Mouse (Mus musculus): ENCODE measurements at regions not wholly inside any gene's neighbourhood (a gene's known extent, or its start where the extent isn't known, plus 50 kb on each side); places are given as distances from the start of the nearest gene placed in this dataset.

DNA sequence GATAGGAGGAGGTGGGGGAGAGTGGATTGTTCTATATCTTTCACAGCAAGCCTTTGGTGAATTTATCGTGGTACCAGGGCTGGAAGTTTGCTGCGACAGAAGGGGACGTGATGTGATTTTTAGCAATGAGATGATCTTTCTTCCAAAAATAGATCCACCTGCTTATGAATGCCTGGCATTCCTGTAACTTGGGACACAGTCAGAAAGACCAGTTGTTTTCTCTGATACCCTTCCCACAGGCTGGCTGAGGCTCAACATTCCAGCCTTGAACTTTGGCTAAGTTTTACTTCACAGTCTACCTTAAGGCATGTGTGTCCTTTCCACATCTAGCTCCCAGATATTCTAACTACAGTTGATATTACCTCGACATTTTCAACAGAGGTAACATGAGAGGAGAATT, 1434.1 kb downstream of the Slc22a22 start:
- no peak for DNase-seq (ENCODE audit: low spot score in 2 of 2)

DNA sequence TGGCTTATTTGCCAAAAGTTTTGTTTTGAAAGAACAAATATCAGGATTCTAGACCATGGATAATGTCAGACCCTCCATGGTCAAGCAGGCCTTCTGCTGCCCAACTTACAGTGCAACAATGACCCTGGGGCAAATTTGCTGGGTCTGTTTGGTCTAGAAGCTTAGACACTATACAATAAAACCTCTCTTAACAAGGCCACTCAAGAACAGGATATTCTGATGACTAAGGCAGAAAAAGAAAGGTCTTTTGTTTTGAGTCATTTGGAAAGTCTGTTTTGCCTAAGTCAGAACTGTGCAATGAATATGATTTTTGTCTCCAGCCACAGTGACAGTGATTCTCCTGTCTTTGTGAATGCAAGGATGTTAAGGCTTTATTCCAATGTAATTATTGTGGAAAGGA, 1435.0 kb downstream of the Slc22a22 start:
- no peak for DNase-seq (ENCODE audit: low spot score in 2 of 2)

DNA sequence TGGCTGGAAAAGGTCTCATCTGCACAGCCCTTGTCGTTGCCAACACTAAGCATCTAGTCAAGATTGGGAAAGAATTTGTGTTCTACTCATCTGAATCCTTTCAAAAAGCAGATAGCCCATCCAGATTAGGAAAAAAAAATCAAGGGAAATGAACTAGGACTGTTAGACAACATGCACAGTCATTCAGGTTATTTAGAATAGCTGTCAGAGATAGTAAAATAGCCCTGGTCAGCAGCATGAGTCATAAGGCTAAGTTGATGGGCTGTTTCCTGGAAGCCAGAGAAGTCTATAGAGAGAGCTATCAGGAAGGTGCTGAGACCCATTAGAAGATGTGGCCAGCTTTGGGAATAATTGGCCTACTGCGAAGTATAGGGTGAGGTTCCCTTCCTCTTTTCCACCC, 1447.4 kb downstream of the Slc22a22 start:
- no peak for DNase-seq (ENCODE audit: low spot score in 2 of 2)

DNA sequence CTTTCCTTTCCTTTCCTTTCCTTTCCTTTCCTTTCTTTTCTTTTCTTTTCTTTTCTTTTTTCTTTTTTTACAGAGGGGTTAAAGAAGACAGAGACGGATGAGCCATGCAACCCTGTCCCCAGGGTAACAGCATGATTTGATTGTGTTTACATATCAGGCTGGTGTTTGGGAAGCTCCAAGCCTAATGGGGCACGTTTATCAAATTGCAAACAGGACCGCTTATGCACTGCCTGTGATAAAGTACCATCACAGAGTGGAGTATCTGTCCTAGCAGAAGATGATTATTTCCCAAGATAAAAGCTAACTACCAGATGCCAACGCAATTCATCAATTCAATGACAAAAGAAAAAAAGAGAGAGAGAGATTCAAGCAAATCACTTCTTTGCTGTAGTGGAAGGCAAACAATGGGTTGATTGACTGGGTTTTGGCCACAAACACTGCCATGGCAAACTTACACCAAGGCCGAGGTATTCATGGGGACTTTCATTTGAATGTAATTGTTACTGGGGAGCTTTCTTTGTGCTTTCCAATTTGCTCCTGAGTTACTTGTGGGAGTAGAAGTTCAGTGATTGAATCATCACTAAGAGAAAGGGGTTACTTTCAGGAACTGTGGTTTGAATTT, 1450.1 kb downstream of the Slc22a22 start:
- DNase-seq (ENCODE audit: low spot score in 2 of 2) = no peak

DNA sequence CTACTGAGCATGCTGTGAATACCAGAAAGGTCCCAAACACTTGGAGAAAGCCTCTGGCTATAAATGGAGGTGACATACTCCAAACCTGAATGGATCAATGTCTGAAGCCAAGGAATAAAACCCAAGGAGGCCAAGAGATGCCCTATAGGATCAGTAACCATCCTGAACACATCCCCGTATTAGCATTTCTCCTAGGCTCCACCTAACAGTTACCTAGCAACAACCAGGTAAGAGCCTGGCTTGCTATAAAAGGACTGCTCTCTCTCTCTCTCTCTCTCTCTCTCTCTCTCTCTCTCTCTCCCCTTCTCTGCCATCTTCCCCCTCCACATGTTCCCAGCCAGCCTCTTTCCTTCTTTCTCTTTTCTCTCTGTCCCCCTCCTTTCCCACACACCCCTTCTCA, 1452.7 kb downstream of the Slc22a22 start:
- no peak for DNase-seq (ENCODE audit: low spot score in 2 of 2)

DNA sequence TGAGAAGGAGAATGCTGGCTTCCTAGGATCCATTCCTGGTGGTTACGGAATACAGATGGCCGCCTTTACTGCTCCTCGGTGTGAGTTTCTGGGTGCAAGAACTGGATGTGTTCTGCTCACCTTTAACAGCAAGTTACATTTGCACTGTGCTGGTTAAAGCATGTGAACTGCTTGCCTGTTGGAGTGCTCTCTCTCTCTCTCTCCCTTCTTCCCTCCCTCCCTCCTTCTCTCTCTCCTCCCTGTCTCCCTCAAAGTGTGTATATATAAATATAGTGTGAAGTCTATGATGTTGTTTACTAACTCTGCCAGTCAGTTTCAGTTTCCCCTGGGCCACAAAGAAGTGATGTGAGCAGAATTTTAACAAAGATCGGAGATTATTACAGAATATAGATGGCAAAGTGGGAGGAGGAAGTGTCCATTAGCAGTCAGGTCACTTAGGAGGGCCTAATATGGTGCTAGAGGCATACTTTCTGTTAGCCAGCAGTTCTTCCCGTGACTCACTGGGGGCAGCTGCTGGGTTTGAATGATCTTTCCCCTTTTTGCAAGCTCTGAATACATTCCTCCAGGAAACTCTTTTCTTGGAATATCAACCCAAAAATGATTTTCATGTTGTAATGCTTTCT, 1453.5 kb downstream of the Slc22a22 start:
- no peak for DNase-seq (ENCODE audit: low spot score in 2 of 2)

DNA sequence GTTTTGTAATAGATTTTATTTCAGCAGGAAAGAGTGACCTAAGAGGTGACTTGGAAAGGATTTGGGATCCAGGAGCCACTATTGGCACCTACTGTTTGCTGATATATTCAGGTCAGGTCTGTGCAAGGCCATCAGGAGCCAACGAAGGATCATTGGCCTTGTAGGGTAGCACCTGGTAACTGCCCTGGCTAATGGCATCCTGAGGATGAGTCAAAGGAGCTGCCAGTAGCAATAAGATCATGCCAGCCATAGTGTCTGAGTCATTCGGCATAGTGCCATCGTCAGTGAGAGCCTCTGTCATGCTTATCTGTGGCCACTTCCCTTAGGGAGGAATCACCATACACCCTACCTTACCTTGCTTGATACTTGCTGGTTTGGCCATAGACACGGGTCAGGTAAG, 1455.1 kb downstream of the Slc22a22 start:
- no peak for DNase-seq (ENCODE audit: low spot score in 2 of 2)

DNA sequence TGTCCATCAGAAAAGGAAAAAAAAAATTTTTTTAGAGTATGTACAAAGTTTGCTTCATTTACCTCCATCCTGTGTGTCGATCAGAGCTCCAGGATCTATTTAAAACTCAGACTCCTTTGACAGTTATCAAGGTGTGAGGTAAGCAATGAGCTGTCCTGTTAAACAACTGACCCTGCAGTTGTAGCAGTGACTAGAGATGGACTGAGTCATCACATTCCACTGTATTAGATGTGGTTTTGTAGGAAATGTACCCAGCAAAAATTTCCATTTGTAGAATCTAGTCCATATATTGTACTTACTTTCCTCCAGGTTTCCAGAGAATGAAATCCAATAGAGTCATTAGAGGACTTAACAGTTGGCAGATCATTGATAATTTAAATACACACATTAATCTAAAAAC, 1459.3 kb downstream of the Slc22a22 start:
- no peak for DNase-seq (ENCODE audit: low spot score in 2 of 2)

DNA sequence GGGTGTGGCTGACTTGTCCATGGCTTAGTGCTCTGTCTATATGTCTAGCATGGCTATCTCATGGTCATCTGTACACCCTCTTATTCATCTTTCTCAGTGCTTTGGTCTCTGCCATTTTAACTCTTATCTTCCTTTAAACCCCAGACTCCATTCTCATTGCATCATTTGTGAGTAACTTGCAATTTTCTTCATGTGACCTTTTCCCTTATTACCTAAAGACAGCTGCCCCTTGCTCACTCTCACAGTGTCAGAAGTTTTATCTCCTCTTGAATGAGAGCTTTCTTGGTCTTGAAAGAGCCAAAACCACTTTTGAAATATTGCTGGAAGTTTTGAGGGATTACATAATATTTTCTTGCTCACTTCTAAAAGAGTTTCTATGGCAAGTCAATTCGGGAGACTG, 1459.9 kb downstream of the Slc22a22 start:
- no peak for DNase-seq (ENCODE audit: low spot score in 2 of 2)

DNA sequence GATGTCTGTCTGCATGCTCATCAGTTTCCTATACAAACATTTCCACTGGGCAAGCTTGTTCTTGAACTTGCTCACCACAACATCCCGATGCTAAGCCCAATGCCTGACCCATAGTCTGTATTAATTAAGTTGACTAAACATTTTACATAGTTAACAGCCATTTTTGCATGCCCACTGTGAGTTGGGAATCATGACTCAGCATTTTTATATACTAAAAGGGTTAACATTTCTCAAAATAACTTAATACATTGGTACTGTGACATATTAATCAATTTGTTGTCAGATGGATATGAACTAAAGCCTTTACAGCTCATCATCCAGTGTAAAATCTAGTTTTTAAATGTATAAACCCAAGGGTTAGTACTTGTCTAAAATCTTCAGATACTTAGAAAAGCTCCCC, 1461.4 kb downstream of the Slc22a22 start:
- DNase-seq (ENCODE audit: low spot score in 2 of 2) = no peak

DNA sequence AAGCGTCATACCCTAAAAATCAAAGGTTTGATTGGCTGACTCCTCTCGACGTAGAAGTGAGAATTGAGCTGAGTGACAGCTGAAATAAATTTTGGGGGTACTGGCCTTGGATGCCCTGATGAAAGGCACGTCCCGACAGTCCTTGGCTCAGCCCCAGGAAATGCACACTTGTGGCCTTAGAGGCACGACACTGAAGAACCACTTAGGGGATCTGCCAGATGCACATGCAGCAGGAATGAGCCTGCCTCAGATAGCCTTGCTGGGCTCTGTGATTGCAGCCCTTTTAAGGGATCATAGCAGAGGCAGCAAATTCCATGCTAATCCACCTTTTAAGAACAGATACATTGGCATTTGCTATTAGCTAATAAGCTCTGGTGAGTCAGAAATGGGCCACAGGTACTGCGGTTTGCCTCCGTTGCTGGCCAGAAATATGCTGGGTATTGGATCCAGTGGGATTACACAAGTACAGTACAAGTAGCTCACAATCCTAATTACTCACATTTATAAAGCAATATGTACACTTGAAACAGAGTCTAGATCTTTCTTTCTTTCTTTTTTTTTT, 1463.3 kb downstream of the Slc22a22 start:
- no peak for DNase-seq (ENCODE audit: low spot score in 2 of 2)

DNA sequence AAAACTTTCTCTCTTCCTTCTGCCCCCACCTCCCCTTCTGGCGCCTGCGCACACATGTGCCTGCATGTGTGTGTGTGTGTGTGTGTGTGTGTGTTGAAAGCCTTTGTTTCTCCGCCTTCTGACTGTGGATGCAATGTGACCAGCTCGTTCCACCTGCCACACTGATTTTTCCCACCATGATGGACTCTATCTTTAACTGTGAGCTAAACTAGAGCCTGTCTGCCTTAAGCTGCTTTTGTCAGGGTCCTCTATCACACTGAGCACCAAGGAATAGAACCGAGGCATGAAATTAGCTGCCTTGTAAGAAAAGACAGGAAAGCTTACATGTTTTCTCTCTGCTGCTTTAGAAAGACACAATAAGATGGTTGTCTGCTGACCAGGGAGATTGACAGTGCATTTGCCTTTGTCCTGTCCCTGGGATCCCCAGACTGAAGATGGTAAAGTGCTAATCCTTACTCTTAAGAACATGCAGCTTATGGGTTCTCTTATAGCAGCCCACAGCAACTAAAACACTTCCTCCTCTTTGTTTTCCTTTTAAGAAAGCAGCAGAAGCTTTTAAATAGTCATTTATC, 1468.7 kb downstream of the Slc22a22 start:
- no peak for DNase-seq (ENCODE audit: low spot score in 2 of 2)

DNA sequence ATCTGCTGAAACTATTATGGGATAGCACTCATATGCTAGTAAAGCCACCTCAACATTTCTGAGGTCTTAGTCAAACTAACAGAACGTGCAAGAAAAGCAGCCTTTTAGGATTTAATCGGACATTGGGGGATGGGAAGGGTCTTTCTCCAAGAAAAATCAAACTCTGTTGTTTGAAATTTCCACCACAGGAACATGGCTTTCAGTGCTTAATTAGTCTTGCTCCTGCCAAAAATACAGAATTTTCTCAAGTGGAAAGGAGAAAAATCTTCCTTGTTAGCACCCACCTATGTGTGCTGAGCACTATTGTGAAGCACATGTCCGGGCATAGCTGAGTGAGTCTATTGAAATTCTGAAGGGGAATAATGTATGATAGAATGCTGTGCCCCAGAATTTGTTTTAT, 1470.0 kb downstream of the Slc22a22 start:
- DNase-seq (ENCODE audit: low spot score in 2 of 2) = no peak

DNA sequence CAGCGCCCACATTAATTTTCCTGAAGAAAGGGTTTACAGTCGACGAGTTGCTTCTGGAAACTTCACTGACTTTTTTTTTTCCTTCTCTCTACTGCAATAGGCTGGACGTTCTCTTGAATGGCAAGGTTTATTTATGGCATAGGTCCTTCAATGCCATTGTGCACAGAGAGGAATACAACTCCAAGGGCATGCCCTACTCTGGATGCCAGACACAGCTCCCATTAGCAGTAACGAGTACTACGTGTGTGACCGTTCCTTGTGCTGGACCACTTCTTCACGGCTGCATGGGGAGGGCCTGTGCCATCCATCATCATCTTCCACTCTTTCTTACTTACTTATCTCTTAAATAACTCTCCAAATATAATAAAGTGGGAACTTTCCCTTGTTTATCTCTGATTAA, 1472.1 kb downstream of the Slc22a22 start:
- no peak for DNase-seq (ENCODE audit: low spot score in 2 of 2)

DNA sequence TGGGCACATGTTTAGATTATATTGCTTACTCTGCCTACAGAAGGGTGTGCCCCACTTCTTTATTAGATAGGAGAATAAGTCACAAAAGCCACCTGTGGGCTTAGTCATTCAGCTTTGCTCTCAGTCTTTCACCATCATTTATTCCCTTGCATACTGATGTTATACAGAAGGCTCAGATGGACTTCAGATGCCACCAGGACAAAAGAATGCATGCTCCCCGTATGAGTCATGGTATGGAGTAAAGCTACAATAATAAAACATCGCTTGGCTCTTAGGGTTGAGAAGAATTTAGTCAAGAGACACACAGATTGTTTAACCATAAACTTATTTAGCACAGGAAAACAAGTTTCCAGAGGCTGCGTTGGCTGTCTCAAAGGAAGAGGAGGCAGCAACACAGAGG, 1473.5 kb downstream of the Slc22a22 start:
- DNase-seq (ENCODE audit: low spot score in 2 of 2) = no peak

DNA sequence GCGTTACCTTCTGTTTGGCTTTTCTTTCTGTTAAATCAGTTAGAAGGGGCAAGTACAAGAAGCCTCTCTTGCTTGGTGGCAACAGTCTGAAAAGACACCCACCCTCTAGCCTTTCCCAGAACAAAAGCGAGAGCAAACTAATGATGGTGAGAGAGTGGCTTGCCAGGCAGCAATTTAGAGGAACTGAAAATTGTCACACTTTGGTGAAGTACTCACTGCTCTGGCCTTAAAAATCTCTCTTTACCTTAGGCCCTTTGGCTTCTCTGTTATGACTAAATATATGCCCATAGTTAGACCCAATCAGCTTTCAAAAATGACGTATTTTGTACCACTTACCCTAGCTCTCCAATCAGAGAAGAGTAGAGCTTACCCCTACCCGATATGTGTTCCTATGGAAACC, 1477.8 kb downstream of the Slc22a22 start:
- no peak for DNase-seq (ENCODE audit: low spot score in 2 of 2)

DNA sequence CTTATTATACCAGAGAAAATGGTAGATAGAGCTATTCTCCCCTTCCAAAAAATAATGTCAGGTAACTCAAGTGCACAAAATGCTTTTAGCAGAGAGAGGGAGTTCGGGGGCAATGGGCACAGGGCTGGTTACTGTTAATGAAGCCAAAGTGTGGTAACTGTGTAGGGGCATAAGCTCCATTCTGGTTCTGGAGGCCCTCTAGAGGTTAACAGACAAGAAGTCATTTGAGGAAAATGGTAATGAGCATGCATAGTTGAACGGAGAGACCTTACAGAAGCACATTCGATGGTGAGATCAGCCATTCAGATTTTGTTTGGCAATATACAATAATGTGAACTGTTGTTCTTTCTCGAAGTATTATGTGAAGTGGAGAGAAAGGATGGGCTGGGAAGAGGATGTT, 1479.4 kb downstream of the Slc22a22 start:
- DNase-seq (ENCODE audit: low spot score in 2 of 2) = no peak

DNA sequence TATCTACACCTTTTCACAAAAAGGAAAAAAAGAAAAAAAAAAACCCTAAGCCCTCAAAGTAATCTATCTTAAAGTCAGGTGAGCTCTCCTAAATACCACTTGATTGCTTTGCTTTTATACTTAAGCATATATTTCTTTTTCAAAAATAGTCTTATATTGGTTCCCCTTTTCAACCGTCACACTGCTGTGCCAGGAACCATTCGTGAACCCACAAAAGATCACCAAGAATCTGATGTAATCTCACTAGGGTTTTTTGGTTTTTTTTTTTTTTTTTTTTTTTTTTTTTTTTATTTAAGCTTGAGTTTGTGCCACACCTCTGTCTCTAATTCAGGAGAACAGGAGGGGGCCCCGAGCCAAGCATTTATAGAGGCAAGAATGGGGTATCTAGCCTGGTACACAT, 1482.7 kb downstream of the Slc22a22 start:
- DNase-seq (ENCODE audit: low spot score in 2 of 2) = no peak

DNA sequence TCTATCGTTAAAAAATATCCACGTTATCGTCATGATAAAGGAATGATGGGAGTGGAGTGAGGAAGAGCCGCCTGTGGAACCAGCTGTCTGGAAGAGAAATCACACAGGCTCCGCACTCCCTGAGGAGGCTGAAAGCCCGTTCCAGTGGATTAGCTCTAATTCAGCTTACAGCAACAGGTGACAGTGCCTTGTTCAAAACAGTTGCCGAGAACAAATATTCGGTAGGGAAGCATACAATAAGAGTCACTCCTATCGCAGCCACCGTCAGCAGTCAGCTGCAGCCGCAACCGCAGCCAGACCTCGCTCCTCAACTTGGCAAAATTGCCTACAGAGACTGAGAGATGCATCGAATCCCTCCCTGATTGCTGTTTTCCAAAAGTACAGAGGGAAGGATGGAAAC, 1501.6 kb downstream of the Slc22a22 start:
- DNase-seq (ENCODE audit: low spot score in 2 of 2) = no peak

DNA sequence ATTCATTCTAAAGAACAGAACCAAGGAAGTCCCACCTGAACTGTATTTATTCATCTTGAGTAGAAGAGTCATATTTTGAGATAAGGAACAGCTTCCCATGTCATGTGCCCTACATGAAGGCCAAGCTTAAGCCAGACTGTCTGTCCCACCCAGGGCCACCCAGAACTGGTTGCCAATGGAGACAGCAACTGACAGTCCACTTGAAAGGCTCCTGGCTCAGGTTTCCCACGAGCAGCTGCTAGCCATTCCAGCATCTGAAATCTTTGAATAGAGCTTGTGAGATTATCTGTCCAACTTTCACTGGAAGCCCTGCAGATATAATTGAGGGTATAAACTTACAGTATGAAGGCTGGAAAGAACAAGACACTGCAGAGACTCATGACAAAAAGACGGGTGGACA, 1510.6 kb downstream of the Slc22a22 start:
- DNase-seq (ENCODE audit: low spot score in 2 of 2) = no peak

DNA sequence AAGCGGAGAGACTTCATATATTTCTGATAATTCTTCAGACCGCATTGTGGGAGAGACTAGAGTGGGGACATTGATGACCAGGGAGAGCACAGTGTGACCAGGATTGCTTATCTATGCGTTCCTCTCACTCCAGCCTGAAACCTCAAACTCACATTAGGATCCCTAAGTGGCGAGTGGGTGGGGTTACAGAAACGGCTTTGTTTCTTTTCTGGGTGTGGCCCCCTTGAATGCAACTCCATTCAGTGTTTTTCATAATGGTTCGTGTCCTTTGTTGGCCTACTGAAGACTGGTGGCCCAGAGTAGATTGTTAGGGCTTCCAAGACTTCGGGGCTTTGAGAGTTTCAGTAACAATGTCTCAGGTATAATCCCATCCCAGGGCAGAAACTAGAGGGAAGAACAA, 1512.1 kb downstream of the Slc22a22 start:
- no peak for DNase-seq (ENCODE audit: low spot score in 2 of 2)

DNA sequence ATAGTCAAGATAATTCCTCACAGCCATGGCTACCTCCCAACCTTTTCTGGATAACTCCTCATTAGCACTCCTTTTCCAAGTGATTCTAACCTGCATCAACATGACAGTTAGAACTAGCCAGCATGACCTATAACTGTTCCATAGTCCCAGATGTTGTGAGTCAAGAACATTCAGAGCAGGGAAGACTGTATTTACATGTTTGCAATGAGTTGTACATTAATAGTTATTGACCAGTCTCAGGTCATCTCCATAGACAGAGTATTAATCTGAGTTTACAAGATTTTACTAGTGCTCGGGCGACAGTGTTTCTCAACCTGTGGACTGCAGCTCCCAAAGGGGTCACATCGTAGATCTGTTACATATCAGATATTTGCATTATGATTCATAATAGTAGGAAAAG, 1515.3 kb downstream of the Slc22a22 start:
- DNase-seq (ENCODE audit: low spot score in 2 of 2) = no peak
